Mouse (Mus musculus) thymus, postnatal 10 days (tissue): Measurements from ENCODE around the gene Tpd52l1.

Experiments used
- DNase-seq, 2 experiments: peaks; one replicate each; pipeline ENCODE4 v3.0.0; 2021; ENCODE audit warnings: low spot score in 2 of 2

Gene Tpd52l1

DNA sequence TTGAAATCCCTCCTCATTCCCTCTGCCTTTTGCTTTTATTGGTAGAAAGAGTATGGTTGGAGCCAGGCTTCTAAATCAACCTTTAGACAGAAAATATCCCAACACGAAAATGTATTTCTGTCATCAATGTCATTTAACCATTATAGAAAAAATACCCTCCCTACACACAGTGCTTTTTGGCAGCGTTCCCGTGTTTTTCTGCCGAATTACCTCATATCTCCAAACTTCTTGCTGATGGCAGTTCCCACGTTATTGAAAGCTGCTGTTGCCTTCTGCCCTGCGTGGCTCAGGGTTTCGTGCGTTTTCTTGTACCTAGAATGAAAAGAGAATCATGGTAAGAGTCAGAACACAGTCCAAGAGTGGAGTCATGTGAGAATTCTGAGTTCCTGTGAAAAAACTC lies 99.4 kb downstream of the Tpd52l1 start:
- DNase-seq: no peak

DNA sequence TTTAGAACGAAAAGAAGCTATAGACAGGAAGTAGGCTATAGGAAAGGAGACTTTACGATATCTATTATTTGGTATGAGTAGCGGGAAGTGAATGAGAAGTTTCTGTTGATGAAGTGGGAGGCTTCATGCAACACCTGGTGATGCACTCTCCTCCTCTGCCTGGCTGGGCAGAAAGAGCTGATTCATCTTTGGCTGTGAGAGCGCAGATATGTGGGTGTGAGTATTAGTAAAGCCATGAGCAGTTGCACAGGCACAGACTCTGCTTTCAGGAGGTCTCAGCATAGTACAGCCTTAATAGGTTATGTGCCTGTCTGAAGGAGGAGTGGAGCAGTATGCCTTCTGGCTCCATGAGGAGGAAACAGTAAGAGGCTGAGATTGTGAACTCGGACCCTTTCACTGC lies 109.3 kb downstream of the Tpd52l1 start:
- no peak for DNase-seq

DNA sequence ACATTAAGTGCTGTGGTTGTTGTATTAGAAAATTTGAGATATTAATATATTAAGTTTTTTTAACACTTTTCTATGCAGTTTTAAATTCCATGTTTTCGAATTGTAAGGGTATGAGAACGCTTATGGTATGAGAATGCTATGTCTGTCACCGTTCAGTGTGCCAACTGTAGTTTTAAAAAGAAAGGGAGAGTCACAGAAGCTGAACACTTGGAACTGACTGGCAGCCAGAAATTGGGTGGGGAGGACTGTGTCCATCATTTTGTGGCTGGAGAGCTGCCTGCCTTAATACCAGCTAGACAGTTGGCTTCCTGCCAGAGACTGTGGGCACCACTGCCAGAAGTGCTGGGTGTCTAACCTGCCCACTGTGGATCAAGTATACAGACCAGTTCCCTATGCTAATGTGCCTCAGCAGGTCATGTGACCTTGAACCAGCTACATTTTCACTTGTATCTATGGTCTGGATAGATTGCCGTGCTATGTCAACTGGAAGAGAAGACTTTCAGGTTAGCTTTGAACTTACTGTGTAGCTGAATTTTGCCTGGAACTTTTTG lies 114.5 kb downstream of the Tpd52l1 start:
- no peak for DNase-seq

DNA sequence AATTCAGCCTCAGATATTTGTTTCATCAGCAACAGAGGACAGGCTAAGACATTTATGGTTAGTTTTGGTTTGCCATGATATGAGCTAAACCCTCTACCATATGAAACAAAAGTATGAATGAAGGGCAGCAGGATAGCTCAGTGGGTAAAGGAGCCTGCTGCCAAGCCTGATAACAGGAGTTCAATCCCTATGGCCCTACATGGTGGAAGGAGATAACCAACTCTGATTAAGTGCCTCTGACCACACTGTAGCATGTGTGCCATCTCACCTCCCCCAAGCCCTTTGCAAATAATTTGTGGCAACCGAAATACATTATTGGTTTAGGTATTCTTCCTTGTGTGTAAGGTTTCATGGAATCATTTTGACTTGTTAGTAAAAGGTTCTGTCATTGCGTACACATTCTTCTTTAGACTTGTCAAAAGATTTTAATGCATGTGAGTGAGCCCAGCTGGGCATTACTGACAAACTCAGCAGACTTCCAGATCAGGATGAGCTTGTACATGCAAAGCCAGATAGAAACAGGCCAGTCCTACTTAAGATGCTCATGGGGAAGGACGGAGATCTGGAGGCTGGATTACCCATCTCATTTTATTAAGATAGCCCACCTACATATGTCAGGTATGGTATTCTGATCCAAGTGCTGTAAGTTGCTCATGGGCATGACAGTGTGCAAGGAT lies 115.3 kb downstream of the Tpd52l1 start:
- DNase-seq: no peak

DNA sequence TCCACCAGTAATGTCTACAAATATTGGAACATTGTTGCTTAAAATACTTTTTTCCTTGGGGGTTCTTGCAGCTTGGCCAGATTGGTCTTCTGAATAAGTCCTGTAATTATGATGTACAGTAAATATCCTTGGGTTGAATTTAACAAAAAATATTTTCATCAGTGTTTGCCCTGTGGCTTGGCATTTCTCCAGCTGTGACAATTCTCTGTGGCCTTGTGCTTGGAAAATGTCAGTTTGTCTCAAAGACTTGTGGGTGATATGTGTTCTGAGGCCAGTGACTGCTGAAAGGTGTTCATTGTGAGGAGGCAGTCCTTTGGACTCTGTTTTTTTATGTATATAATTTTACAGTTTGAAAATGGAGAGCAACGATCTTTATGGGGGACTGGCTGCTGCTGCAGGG lies 116.3 kb downstream of the Tpd52l1 start:
- no peak for DNase-seq

DNA sequence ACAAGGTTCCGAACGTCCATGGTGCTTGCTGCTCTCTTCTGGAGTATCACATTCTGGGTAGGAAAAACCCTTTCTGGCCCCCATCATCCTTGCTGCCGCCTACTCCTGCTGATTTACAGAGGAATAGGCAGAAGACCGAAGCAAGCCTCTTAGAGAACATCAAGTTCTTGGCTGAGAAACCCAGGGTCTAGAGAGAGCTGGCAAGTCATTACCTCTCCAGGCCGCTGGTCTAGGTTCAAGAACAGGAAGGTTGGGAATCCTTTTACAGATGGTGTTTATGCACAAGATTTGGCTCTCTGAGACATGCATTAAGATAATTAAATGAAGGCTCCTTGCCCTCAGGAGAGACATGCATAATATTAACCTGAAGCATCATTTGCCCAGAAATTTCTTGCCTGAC lies 127.3 kb downstream of the Tpd52l1 start:
- no peak for DNase-seq

DNA sequence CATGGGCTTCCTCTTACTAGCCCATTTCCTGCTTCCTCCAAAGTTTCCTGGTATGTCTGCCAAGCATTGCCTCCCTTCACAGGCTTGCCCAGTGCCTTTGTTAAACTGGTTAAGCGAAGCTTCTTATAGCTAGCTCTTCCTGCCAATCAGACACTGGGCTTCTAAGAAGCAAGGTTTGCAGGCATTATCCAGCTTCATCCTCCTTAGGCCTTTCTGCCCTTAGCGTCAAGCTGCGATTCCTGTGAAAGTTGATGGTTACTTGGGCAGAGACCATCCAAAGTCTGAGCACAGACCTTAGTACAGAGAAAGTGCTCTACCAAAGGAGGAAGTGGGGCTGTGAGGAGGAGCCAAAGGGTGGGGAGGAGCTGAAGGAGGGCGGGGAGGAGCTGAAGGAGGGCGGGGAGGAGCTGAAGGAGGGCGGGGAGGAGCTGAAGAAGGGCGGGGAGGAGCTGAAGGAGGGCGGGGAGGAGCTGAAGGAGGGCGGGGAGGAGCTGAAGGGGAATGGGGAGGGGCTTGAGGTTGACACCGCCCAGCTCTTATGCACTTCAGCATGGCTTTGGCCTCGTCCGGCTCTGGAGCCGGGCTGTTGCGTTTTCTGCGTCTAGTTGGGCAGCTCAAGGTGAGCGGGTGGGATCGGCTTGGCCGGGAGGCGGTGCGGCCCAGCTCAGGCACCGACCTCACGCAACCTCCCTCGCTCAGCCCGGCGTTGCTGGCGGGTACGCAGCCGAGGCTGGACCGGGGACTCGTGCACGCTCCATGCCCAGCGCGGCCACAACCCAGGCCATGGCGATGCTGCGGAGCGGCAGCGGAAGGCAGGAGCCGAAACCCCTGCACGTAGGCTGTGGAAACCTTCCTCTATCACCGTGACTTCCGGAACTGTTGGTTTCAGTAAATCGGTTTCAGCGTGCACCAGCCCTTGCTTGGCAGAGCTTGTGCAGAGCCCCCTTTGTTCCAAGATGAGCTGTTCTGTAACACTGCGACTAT lies 132.6 kb downstream of the Tpd52l1 start, which contains the start of gene Hddc2:
Hddc2 (plus strand) TSS at position 519 of the 984 bp plus-strand sequence.
- peak; percentile 69 to 74 for DNase-seq

DNA sequence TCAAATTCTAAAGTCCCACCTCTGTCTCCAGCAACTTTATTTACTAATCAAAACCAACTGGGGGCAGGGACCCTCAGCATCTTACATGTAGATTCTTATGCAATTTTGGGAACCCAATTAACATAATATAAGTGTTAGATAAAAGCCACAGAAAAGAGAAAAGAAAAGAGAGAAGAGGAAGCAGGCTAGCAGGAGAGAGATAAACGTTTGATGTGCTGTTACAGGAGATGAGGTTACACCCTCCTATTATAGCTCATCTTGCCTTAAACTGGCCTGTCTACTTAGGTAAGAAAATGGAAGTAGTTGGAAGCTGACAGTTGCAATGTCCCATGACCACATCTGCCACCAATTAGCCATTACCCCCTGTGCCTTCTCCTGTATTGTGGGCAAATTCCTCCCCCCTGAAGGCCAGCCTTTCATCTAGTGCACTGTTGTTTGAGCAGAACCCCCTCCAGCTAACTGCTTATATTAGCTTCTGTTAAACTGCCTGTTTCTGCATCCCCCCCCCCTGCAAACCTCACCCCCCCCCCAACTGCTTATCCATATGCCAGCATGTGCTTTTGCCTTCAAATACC lies 138.6 kb downstream of the Tpd52l1 start:
- no peak for DNase-seq

DNA sequence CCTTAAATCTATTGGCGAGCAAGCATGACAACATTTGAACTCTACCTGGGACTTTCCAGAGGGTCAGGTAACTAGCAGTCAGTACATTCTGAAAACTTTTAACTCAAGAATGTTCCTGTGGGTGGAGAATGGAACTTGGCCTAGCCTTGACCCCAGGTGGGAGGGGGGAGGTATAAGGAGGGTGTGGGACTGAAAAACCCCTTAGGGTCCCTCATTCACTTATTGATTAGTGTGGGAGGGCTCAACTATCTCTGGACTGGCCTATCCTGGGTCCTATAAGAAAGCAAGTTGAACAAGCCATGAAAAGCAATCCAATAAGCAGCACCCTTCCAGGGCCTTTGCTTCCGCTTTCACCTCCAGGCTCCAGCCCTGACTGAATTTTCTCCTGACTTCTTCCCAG lies 142.3 kb downstream of the Tpd52l1 start:
- DNase-seq: no peak

DNA sequence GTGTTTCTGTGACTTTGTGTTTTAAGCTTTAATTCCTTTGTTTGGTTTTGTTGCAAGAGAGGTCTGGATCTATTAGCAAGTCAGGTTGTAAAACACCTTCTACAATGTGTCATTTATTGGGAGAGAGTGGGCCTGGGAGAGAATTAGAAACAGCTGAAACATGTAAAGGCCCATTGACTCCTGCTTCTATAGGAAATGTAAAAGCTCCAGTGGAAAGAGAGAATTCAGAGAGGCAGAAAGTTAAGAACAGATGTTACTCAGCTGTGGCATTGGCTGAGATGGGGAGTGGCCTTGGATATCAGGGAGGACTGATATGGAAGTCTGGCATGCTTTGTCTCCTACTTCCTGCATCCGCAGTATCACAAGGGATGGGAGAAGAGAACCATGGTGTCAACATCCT lies 145.5 kb downstream of the Tpd52l1 start:
- no peak for DNase-seq

DNA sequence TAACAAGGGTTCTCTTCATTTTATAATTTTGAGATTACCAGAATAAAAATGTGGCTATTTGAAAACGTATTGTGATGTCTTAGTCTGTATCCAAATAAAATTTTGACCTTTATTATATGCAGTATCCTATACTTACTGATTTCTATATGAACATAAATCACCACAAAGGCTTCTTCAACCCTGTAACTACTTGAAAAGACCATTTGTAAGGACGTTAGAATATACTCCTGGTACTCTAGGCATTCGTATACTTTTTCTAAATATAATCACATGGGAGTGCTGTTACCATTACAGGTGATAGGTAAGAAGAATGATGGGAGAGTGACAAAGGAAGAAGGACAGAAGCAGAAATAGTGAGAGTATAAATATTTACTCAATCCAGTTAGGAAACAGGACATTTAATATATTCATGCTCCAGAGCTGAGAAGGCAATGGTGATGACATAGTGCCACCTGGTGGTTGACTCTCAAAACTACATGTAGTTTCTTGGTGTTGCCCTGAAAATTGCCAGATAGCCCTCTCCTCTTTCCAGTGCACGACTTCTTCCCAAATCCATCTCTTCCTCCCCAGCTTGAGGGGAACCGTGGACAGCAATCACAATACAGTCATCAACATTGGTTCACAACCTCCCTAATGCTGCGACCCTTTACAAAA lies 146.7 kb downstream of the Tpd52l1 start:
- DNase-seq: peak in 1 of 2 experiments; percentile 43

DNA sequence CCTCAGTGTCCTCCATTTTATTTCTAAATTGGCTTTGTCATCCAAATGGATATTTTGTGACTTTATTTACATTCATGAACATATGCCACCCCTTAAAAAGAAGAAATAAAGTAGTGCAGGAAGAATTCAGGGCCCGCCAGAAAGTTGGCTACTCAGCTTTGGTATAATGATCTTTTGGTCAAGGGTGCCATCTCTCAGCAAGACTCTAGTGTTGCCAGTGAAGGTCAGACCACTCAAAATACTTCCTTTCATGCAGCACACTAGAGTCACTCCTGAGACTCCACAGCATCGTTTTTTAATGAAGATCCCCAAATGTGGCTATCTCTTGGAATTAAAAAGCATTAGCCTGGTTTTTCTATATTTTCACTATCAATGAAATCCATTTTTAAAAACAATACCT lies 147.5 kb downstream of the Tpd52l1 start:
- DNase-seq: no peak

DNA sequence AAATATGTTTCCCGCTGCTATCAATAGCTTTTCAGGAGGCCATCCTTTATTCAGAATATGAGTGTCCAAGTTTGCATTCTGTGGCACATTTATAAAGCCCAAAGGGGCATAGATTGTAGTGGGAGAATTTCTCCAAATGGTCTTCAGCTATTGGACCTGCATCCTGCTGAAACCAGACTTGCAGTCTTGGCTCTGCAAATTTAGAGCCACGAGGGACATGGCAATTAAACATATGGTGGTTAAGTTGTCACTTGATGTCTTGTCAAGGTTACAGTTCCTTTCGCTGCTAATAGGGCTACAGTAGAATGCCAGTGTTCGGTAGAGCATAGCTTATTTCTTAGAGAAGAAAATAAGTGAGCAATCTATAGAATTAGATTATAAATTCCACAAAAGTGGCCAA lies 148.7 kb downstream of the Tpd52l1 start:
- no peak for DNase-seq

DNA sequence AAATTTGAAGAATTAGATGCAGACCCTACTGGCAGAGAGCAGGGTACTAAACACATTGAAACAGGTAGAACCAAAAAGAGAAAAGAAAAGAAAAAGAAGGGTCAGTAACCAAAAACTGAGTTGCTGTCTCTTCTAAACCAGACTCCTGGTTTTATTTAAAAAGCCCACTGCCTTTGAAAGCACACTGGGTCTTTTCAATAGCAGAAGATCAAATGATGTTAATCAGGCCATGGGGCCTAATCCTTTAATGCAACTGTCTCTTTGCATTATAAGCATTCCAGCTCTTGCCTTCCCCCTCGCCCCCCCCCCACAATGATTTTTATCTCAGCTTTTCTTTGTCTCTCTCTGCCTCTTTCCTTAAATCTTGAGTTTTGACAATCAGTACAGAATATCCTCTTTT lies 149.3 kb downstream of the Tpd52l1 start:
- no peak for DNase-seq

DNA sequence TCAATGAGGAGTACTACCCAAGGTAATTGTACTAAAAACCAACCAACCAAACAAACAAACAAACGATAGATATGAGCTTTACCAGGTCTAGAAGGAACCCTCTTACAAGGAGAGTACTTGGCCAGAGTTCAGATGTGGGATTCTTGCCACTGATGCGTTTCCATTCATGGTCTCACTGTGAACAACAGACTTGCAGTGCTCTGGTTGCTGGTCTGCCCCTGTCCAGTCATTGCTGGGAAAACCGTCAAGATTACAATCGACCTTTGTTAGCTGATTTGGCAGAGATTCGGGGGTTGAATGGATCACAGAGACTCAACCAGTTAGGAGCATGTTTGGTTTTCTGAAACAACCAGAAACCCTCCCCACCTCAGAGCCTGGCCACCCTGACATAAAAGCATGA lies 150.1 kb downstream of the Tpd52l1 start:
- no peak for DNase-seq

DNA sequence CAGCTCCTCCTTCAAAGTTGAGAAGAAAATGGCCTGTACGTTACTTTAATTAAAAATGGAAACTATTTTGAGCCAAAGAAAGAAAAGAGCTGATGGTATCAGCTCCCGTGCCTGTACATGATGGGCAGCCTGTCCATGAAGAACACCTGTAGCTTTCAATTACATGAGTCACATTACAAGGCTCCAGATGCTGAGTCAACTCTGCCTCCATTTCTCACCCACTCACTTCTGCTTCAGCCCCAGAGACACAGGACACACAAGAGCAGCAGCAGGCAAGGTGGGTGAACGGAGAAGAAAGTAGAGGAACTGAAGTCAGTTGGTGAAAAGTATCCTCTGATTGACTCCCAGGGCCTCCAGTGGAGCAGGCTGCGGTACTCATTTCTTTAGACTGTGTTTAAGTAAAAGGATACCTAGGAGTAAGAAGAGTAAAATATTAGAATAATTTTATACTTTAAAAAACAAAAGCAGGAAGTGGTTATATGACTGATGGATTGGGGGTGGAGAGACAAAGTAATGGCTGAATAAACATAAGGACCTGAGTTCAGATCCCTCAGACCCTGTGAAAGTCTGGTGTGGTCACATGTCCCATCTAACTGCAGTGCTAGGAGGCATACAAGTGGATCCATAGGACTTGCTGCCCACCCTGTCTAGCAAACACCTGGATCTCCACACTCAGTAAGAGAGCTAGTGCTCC lies 156.9 kb downstream of the Tpd52l1 start:
- no peak for DNase-seq

DNA sequence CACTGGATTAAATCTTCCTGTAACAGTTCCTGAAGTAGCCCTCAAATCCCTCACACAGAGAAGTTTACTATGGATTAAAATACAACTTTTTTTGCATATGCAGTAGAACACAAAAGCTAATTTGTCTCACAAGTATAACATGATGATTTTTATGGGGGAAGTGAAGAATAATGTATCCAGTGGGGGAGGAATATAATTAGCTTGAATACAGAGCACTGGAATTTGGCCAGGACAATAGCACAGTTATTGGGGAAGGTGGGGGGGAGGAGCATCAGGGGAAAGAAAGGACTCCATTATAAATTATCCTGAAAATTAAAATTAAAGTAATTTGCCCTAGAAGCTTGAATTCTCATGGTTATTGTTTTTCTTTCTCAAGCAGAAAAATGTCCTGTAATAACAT lies 158.0 kb downstream of the Tpd52l1 start:
- DNase-seq: no peak
